Mouse (Mus musculus) hindbrain, postnatal 0 days (tissue): ENCODE data around the gene Gng7. TPM values are rescaled to one million over a fixed set of nuclear protein-coding genes. Genes with fewer than 3 reads are reported as not detected.

Source experiments
- ATAC-seq: fragments of 200-750 bp; cut with Nextera tagmentation; 2 replicates; pipeline ENCODE4 v1.8.0; 2017; ENCODE audit warnings: mild to moderate bottlenecking, moderate TSS enrichment, moderate library complexity
- DNase-seq: peaks from one replicate; pipeline ENCODE4 v3.0.0-alpha.2; 2015; ENCODE audit warnings: low spot score
- H3K27ac ChIP-seq: fragments of 300-500 bp; sonication (generic); 2 replicates; pipeline ENCODE4 v1.5.1; 2014; ENCODE audit warnings: mild to moderate bottlenecking
- H3K27me3 ChIP-seq: fragments of 300-500 bp; sonication (generic); 2 replicates; pipeline ENCODE4 v1.6.1; 2014; ENCODE audit warnings: low read length, mixed read lengths; ENCODE audit not compliant: insufficient read depth
- H3K36me3 ChIP-seq: fragments of 300-500 bp; sonication (generic); 2 replicates; pipeline ENCODE4 v1.6.1; 2014; ENCODE audit warnings: low read length, mixed read lengths; ENCODE audit not compliant: insufficient read depth
- H3K4me1 ChIP-seq: fragments of 300-500 bp; sonication (generic); 2 replicates; pipeline ENCODE4 v1.6.1; 2014; ENCODE audit warnings: antibody characterized with exemption, low read length, mixed read lengths; ENCODE audit not compliant: insufficient read depth
- H3K4me2 ChIP-seq: fragments of 300-500 bp; sonication (generic); 2 replicates; pipeline ENCODE4 v1.6.1; 2014; ENCODE audit warnings: low read depth, mild to moderate bottlenecking, low read length, moderate library complexity, mixed read lengths
- H3K4me3 ChIP-seq: fragments of 300-500 bp; sonication (generic); 2 replicates; pipeline ENCODE4 v1.5.1; 2014; ENCODE audit warnings: low read length
- H3K9ac ChIP-seq: fragments of 300-500 bp; sonication (generic); replicated peaks from 2 replicates; pipeline ENCODE4 v1.6.1; 2014; ENCODE audit warnings: mild to moderate bottlenecking, low read length, moderate library complexity, mixed read lengths
- H3K9me3 ChIP-seq: fragments of 300-500 bp; sonication (generic); 2 replicates; pipeline ENCODE4 v1.6.1; 2016; ENCODE audit warnings: low read length, mixed read lengths
- CTCF ChIP-seq: IDR thresholded peaks from 2 replicates; pipeline ENCODE4 v1.5.1; 2016; ENCODE audit warnings: antibody characterized with exemption, control low read depth, low read depth
- WGBS: fragments of 180-500 bp; shearing (Covaris S2); extraction: QIAGEN DNeasy Blood & Tissue Kit; methylation state at CpG from one replicate; pipeline ENCODE4 v1.1.7; 2014; 5-methylcytosine and 5-hydroxymethylcytosine counted together
- polyA plus RNA-seq: library from polyadenylated mRNA; unstranded; fragments of >200 nt; fragmentation: Nextera tagmentation; extraction: Ambion mirVana; gene quantifications from 2 replicates; pipeline ENCODE4 v1.2.1, GENCODE M21; 2015
- total RNA-seq: library from RNA; depleted of rRNA; stranded (reverse); fragments of >200 nt; gene quantifications from 2 replicates; pipeline ENCODE4 v1.2.3, GENCODE M21; 2014

Gene Gng7
- total and polyA plus RNA-seq, 2 experiments from 2014 or later = 22.1 to 27.2 TPM

DNA sequence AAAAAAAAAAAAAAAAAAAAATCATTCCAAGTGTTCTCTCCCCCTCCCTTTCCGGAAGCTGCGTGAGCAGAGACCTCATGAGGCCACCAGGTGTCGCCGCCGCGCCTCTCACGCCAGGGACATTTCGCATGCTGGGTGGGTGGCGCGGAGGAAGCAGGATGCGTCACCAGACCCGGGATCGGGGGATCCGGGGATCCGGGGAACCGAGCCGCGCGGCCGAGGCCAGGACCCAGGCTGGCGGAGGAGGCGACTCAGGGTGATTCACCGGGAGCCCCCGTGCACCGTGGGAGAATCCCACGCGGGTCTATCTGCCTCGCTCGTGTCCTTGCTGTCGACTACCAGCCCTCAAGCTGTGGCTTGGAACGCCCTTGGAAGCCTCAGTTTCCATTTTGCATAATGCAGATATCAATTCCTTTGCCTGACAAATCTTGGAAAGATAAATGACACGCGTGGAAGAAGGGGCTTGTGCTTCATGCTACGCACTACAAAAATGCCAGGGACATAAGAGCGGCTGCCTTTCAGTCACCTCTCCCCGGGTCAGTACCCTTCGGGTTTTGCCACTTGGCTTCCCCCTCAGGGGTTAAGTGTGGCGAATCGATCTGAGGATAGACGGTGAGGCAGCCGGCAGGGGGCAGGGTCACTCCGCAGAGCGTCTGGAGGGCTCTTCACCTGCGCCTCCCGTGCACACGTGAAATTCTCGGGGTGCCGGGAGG, 86.0 kb downstream of the Gng7 start:
- peak; percentile 31; the same call in 1 of the 2 replicates for ATAC-seq
- Histone ChIP-seq H3K36me3 (no peaks in the 10 kb centered on the region), H3K9ac (peak overlapping the region; percentile 53), H3K27me3 (peaks cover 11% of the 10 kb centered on the region; the same call in 1 of the 2 replicates), H3K27ac (peak overlapping the region; percentile 65; the same call in 1 of the 2 replicates), H3K4me2 (peak overlapping the region; percentile 93), H3K4me1 (peaks cover 14% of the 10 kb centered on the region), H3K9me3 (no peaks in the 10 kb centered on the region), H3K4me3 (peak overlapping the region; percentile 44)
- under 1% methylated on average over 48 of the region's 48 CpGs for WGBS
- DNase-seq = peak; percentile 95
- peak; percentile 86 for TF ChIP-seq CTCF

DNA sequence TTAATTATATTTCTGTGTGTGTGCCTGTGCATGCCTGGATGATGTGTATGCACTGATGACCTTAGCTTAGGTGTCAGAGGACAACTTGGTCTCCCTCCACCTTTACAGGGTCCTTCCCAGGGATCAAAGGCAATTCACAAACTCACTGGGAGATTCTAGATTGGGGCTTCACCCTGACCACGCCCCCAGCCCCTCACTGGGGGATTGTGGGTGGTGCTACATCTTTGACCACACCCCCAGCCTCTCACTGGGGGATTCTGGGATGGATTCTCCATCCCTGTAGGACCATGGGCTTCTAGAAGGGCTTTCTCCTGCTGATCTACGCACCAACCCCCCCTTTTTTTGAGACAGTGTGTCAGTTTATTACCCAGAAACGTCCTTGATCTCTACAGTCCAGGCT, 89.3 kb downstream of the Gng7 start:
- DNase-seq (no peak), ATAC-seq (no peak)
- Histone ChIP-seq H3K9me3 (no peaks in the 10 kb centered on the region), H3K4me1 (peaks cover 6% of the 10 kb centered on the region), H3K9ac (no peak overlapping the region), H3K4me2 (no peak overlapping the region), H3K4me3 (no peak overlapping the region), H3K36me3 (no peaks in the 10 kb centered on the region), H3K27me3 (no peaks in the 10 kb centered on the region), H3K27ac (no peak overlapping the region)
- 55% methylated on average over 3 of the region's 3 CpGs for WGBS
- no peak for TF ChIP-seq CTCF

DNA sequence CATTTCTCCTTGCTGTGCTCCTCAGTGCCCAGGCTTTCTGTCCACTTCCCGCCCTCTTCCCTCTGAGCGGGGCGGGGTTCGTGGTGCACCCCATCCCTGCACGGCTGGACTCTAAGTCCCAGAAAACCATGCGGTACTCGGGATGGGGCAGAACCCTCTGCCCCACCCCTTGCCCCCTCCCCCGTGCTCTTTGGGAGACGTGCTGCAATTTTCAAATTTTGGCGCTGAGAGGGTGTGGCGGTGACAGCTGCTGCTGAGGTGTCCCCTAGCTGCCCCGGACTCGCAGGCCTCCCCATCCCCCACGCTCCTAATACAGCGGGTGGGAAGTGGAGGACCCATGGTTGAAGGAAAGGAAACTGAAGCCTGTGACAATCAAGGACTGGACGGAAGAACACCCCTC, 92.8 kb downstream of the Gng7 start:
- no peaks in the 10 kb centered on the region for H3K9me3 ChIP-seq
- 5% methylated on average over 16 of the region's 16 CpGs for WGBS
- ATAC-seq (0 out of 2 replicates have a peak, but pooled peaks have one; percentile 33), DNase-seq (peak; percentile 62)
- 0 out of 2 replicates have a peak, but pooled peaks cover 2% of the 10 kb centered on the region for H3K4me1 ChIP-seq
- no peak overlapping the region for H3K27ac ChIP-seq
- no peaks in the 10 kb centered on the region for H3K36me3 ChIP-seq
- peak overlapping the region; percentile 23 for H3K4me3 ChIP-seq
- H3K4me2 ChIP-seq = peak overlapping the region; percentile 53
- peak overlapping the region; percentile 9; the same call in 1 of the 2 replicates for H3K9ac ChIP-seq
- no peaks in the 10 kb centered on the region for H3K27me3 ChIP-seq
- TF ChIP-seq CTCF = no peak

DNA sequence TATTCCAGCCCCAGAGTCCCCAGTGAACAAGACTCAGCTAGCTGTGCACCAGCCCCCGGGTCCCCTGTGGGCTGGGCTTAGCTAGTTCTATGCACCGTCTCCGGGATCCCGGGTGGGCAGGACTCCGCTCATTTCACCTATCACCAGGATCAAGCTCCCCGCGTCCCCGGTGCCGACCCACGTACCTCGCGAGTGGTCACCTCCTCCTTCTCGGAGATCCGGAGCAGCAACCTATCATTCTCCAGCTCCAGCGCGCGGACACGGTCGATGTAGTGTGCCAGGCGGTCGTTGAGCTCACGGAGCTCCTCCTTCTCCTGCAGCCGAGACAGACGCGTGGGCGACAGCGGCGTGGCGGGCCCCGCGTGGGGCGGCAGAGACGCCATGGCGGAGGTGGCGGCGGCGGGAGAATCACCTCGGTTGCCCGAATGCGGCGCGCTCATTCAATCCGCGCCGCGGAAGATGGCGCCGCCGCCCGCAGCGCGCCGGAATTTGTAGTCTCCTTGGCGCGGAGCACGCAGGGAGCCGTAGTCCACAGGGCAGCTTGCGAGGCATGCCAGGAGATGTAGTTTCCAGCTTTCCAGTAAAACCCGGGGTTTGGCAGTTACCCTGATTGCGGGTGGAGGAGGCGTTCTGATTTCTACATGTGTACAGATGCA, 96.8 kb downstream of the Gng7 start, which contains the start of gene Lmnb2:
TSS of gene Lmnb2 (minus strand) at position 467 of the 656 bp plus-strand sequence.
- WGBS = under 1% methylated on average over 61 of the region's 61 CpGs
- peak within 1 kb of the TSS; percentile 94 for H3K4me3 ChIP-seq
- no peaks in the 10 kb centered on the region for H3K9me3 ChIP-seq
- H3K27ac ChIP-seq = peak within 1 kb of the TSS; percentile 85
- H3K4me2 ChIP-seq = peak within 1 kb of the TSS; percentile 91
- 0 out of 2 replicates have a peak, but pooled peaks have one; percentile 1 for TF ChIP-seq CTCF
- H3K36me3 ChIP-seq = no peaks in the 10 kb centered on the region
- peak; percentile 94 for DNase-seq
- H3K4me1 ChIP-seq = peaks cover 7% of the 10 kb centered on the region; the same call in 1 of the 2 replicates
- peak within 1 kb of the TSS; percentile 86 for H3K9ac ChIP-seq
- peak; percentile 78 for ATAC-seq
- H3K27me3 ChIP-seq = no peaks in the 10 kb centered on the region

DNA sequence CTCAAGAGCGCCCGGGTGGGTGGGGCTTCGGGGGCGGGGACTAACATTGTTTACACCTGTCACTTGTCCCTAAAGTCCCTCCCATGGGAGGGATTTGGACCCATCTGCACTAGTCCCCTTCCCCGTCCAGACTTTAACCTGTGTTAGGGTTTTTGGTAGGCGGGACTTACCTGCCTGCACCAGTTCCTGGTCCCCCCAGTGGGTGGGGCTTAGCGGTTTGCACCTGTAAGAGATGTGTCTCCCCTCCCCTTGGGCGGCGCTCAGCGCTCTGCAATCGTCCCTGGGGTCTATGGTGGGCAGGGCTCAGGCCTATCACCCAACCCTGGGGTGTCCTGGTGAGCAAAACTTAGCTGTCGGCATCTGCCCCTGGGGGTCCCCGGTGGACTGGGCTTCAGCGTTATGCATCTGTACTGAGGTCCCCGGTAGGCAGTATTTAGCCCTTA, 97.4 kb downstream of the Gng7 start:
- Histone ChIP-seq H3K4me3 (peak overlapping the region; percentile 94), H3K9ac (peak overlapping the region; percentile 86), H3K9me3 (no peaks in the 10 kb centered on the region), H3K27me3 (no peaks in the 10 kb centered on the region), H3K4me2 (peak overlapping the region; percentile 91), H3K36me3 (no peaks in the 10 kb centered on the region), H3K27ac (peak overlapping the region; percentile 85), H3K4me1 (peaks cover 7% of the 10 kb centered on the region; the same call in 1 of the 2 replicates)
- peak; percentile 72 for DNase-seq
- no peak; the same call in 1 of the 2 replicates for TF ChIP-seq CTCF
- 1% methylated on average over 15 of the region's 15 CpGs for WGBS
- ATAC-seq = peak; percentile 41

DNA sequence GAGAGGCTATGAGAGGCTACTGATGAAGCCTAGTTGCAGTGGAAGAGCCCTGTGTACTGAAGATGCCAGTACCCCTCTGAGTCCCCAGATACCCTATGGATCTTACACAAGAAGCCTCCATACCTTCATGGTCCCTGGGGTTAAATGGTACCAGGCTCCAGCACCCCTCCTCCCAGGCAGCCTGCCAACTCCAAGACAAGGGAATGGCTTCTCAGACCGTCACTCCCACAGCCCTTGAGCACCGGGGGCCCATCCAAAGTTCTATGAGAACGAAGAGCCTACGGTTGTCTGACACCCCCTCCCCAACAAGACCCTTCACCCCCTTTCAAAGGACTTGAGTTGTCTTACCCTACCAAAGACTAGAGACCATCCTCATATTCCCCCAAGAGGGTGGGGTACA, 99.0 kb downstream of the Gng7 start:
- no peak overlapping the region for H3K4me2 ChIP-seq
- H3K4me1 ChIP-seq = peaks cover 5% of the 10 kb centered on the region; the same call in 1 of the 2 replicates
- H3K36me3 ChIP-seq = no peaks in the 10 kb centered on the region
- H3K4me3 ChIP-seq = no peak overlapping the region
- TF ChIP-seq CTCF = no peak
- no peak for DNase-seq
- H3K27ac ChIP-seq = no peak overlapping the region
- no peaks in the 10 kb centered on the region for H3K9me3 ChIP-seq
- no peaks in the 10 kb centered on the region for H3K27me3 ChIP-seq
- 83% methylated on average over 4 of the region's 4 CpGs for WGBS
- H3K9ac ChIP-seq = no peak overlapping the region
- ATAC-seq = no peak
